Comparison of ENCODE assay signal across 8 mouse cellular contexts in genomic region chr13:49247232-49247739, GRCm38 (mm10). TPM values are rescaled to one million over a fixed set of nuclear protein-coding genes. Genes with fewer than 3 reads are reported as not detected.
A peak's percentile ranks its signal among the peaks of the same experiment; 100 is the strongest.
DNase-seq lines count a peak whose midpoint lies in the region; ATAC-seq and TF ChIP-seq lines count a peak whose summit lies in the region.

No protein-coding gene starts in this region.

- no peaks in the 10 kb centered on the region for H3K9me3 ChIP-seq in heart, embryonic 14.5 days (ENCODE audit: control insufficient read depth, low read length)
- no peaks in the 10 kb centered on the region for H3K9me3 ChIP-seq in intestine, embryonic 16.5 days (ENCODE audit: control insufficient read depth, low read length)
- no peaks in the 10 kb centered on the region for H3K9me3 ChIP-seq in midbrain, embryonic 13.5 days

- TF ChIP-seq POLR2A in bone marrow macrophage, adult 2 months (IDR thresholded peaks at IDR 0.05; ENCODE audit: borderline replicate concordance, low read depth, low read length): no peak

- no peak for DNase-seq in heart, adult 11 months
- no peak for DNase-seq in adrenal gland, postnatal 36 days
- DNase-seq in adrenal gland, adult 18-20 months (ENCODE audit: low spot score in 2 of 2): no peak
- DNase-seq in lung, postnatal 36 days: no peak

- peak overlapping the region; percentile 51 for H3K9ac ChIP-seq in heart, embryonic 14.5 days (ENCODE audit: low read length)
- H3K9ac ChIP-seq in intestine, embryonic 16.5 days (ENCODE audit: low read depth, low read length): peak overlapping the region; percentile 54
- no peak overlapping the region for H3K9ac ChIP-seq in midbrain, embryonic 13.5 days (replicated peaks)

- WGBS in heart, embryonic 14.5 days: 43% methylated on average over 12 of the region's 12 CpGs
- WGBS in intestine, embryonic 16.5 days: 38% methylated on average over 12 of the region's 12 CpGs
- WGBS in midbrain, embryonic 13.5 days: 34% methylated on average over 12 of the region's 12 CpGs

- no peak for TF ChIP-seq CTCF in bone marrow macrophage, adult 2 months (IDR thresholded peaks at IDR 0.05; ENCODE audit: low read depth, low read length)

- ATAC-seq in heart, embryonic 14.5 days (ENCODE audit: insufficient number of reproducible peaks, insufficient read depth, low FRiP score, low read depth): no peak
- ATAC-seq in intestine, embryonic 16.5 days: 0 out of 2 replicates have a peak, but pooled peaks have one; percentile 1
- ATAC-seq in midbrain, embryonic 13.5 days: no peak

- H3K27ac ChIP-seq in heart, embryonic 14.5 days (replicated peaks in 1 of 2; ENCODE audit: control insufficient read depth in 1 of 2, insufficient read depth in 1 of 2, low read depth in 2 of 2, low read length in 2 of 2): no peak overlapping the region
- peak overlapping the region; percentile 56 for H3K27ac ChIP-seq in bone marrow macrophage, adult 2 months (ENCODE audit: insufficient read depth, low read depth, low read length)
- no peak overlapping the region for H3K27ac ChIP-seq in intestine, embryonic 16.5 days (ENCODE audit: low read length)
- no peak overlapping the region for H3K27ac ChIP-seq in midbrain, embryonic 13.5 days

- H3K4me1 ChIP-seq in heart, embryonic 14.5 days (ENCODE audit: control insufficient read depth in 2 of 2, insufficient read depth in 2 of 2, low read length in 2 of 2): peaks cover 14 to 21% of the 10 kb centered on the region in 2 experiments
- H3K4me1 ChIP-seq in bone marrow macrophage, adult 2 months (ENCODE audit: control insufficient read depth, insufficient read depth, low read length): peaks cover 70% of the 10 kb centered on the region
- peaks cover 11% of the 10 kb centered on the region for H3K4me1 ChIP-seq in intestine, embryonic 16.5 days (ENCODE audit: control insufficient read depth, insufficient read depth, low read length)
- H3K4me1 ChIP-seq in midbrain, embryonic 13.5 days (replicated peaks): peaks cover 8% of the 10 kb centered on the region

- no peaks in the 10 kb centered on the region for H3K36me3 ChIP-seq in heart, embryonic 14.5 days (ENCODE audit: control insufficient read depth, insufficient read depth, low read length)
- H3K36me3 ChIP-seq in intestine, embryonic 16.5 days (ENCODE audit: control insufficient read depth, insufficient read depth, low read length): no peaks in the 10 kb centered on the region
- H3K36me3 ChIP-seq in midbrain, embryonic 13.5 days: no peaks in the 10 kb centered on the region

- peak overlapping the region; percentile 70 for H3K4me2 ChIP-seq in heart, embryonic 14.5 days (ENCODE audit: low read length)
- H3K4me2 ChIP-seq in intestine, embryonic 16.5 days (ENCODE audit: low read depth, low read length): peak overlapping the region; percentile 95
- H3K4me2 ChIP-seq in midbrain, embryonic 13.5 days (replicated peaks): peak overlapping the region; percentile 55

- peak overlapping the region; percentile 38 to 41 for H3K4me3 ChIP-seq in heart, embryonic 14.5 days (ENCODE audit: control insufficient read depth in 1 of 2, insufficient read depth in 1 of 2, low read depth in 1 of 2, low read length in 2 of 2)
- peak overlapping the region; percentile 94 for H3K4me3 ChIP-seq in bone marrow macrophage, adult 2 months (ENCODE audit: insufficient read depth, low read length)
- H3K4me3 ChIP-seq in intestine, embryonic 16.5 days (ENCODE audit: low read length): peak overlapping the region; percentile 54
- H3K4me3 ChIP-seq in midbrain, embryonic 13.5 days (replicated peaks): peak overlapping the region; percentile 35

- H3K27me3 ChIP-seq in heart, embryonic 14.5 days (ENCODE audit: control insufficient read depth, insufficient read depth, low read length): peaks cover 25% of the 10 kb centered on the region
- peaks cover 22% of the 10 kb centered on the region for H3K27me3 ChIP-seq in intestine, embryonic 16.5 days (replicated peaks; ENCODE audit: control insufficient read depth, insufficient read depth, low read length)
- H3K27me3 ChIP-seq in midbrain, embryonic 13.5 days: peaks cover 39% of the 10 kb centered on the region

RNA-seq across cellular contexts. Expression of gene Susd3, which starts 1.2 kb away (rescaled TPM):
- polyA plus RNA-seq in heart, embryonic 14.5 days (2014; fragmentation: Nextera tagmentation; extraction: Ambion mirVana): 1.9 and 2.5 TPM in 2 replicates
- 139 and 143 TPM in 2 replicates for polyA plus RNA-seq in bone marrow macrophage, adult 2 months (2012; ENCODE audit: insufficient read depth, insufficient read length, missing spikeins)
- polyA plus RNA-seq in intestine, embryonic 16.5 days (2015; fragmentation: Nextera tagmentation; extraction: Ambion mirVana): 1.2 and 1.3 TPM in 2 replicates
- polyA plus RNA-seq in midbrain, embryonic 13.5 days (2015; fragmentation: Nextera tagmentation; extraction: Ambion mirVana): 0.94 and 1.5 TPM in 2 replicates
- total RNA-seq in adrenal gland, postnatal 36 days (2021): 10 to 100 TPM in 1 of 2 experiments, 1 to 10 TPM in 1; 1.2 to 36.5 TPM
- 1 to 10 TPM; 1.5 to 9.9 TPM for total RNA-seq in adrenal gland, adult 18-20 months (2021)

RNA-seq across cellular contexts. Expression of gene Card19, which starts 31.4 kb away (rescaled TPM):
- polyA plus RNA-seq in heart, embryonic 14.5 days (2014; fragmentation: Nextera tagmentation; extraction: Ambion mirVana): 114 and 126 TPM in 2 replicates
- polyA plus RNA-seq in bone marrow macrophage, adult 2 months (2012; ENCODE audit: insufficient read depth, insufficient read length, missing spikeins): 261 and 268 TPM in 2 replicates
- polyA plus RNA-seq in intestine, embryonic 16.5 days (2015; fragmentation: Nextera tagmentation; extraction: Ambion mirVana): 53.2 and 58.8 TPM in 2 replicates
- polyA plus RNA-seq in midbrain, embryonic 13.5 days (2015; fragmentation: Nextera tagmentation; extraction: Ambion mirVana): 14.9 and 18.9 TPM in 2 replicates
- 10 to 100 TPM; 70.5 to 73.8 TPM for total RNA-seq in adrenal gland, postnatal 36 days (2021)
- total RNA-seq in adrenal gland, adult 18-20 months (2021): 10 to 100 TPM; 53.2 to 60.3 TPM

Comparison
In these comparisons a context has a peak if more than half of its experiments do, and no peak if none do; other contexts are left out.
1. H3K4me3 ChIP-seq: peak in every context shown above with its lines; median percentile 94 in bone marrow macrophage, adult 2 months; 54 in intestine, embryonic 16.5 days; 40 in heart, embryonic 14.5 days; 35 in midbrain, embryonic 13.5 days.
2. RNA of gene Susd3, which starts 1.2 kb away (polyA plus RNA-seq): 139 to 143 TPM in bone marrow macrophage, adult 2 months; 1.9 to 2.5 TPM in heart, embryonic 14.5 days, 1.2 to 1.3 TPM in intestine, embryonic 16.5 days and 0.94 to 1.5 TPM in midbrain, embryonic 13.5 days; every median in the first group is over 10 times any median in the second.
3. Peak in every context shown above with its lines, with median percentiles within 50 percentile points of each other: H3K4me2 ChIP-seq.